Mouse (Mus musculus): ENCODE data around the gene Ndufs7.

Ndufs7 gene

GRCm38 (mm10) chr10:80262169-80262568 lies 13.2 kb downstream of the Ndufs7 start:
- DNase-seq (ENCODE audit: low spot score in 2 of 2), result no peak

GRCm38 (mm10) chr10:80262776-80263365 lies 13.9 kb downstream of the Ndufs7 start:
- no peak for DNase-seq (ENCODE audit: low spot score in 2 of 2)

GRCm38 (mm10) chr10:80264341-80265148 lies 15.6 kb downstream of the Ndufs7 start:
- DNase-seq (ENCODE audit: low spot score in 2 of 2), result peak; percentile 98 to 99

GRCm38 (mm10) chr10:80265149-80265486 lies 16.2 kb downstream of the Ndufs7 start:
- no peak for DNase-seq (ENCODE audit: low spot score in 2 of 2)

- no peak for DNase-seq (ENCODE audit: low spot score in 2 of 2)
Measured at GRCm38 (mm10) chr10:80270099-80270498, 21.2 kb downstream of the Ndufs7 start.

- no peak for DNase-seq (ENCODE audit: low spot score in 2 of 2)
Measured at GRCm38 (mm10) chr10:80270734-80271181, 21.8 kb downstream of the Ndufs7 start.

GRCm38 (mm10) chr10:80271186-80271843 lies 22.4 kb downstream of the Ndufs7 start:
- DNase-seq (ENCODE audit: low spot score in 2 of 2), result no peak

GRCm38 (mm10) chr10:80271870-80272585 lies 23.1 kb downstream of the Ndufs7 start:
- no peak for DNase-seq (ENCODE audit: low spot score in 2 of 2)

- DNase-seq (ENCODE audit: low spot score in 2 of 2), result no peak
Measured at GRCm38 (mm10) chr10:80273847-80274246, 24.9 kb downstream of the Ndufs7 start.

- DNase-seq (ENCODE audit: low spot score in 2 of 2), result no peak
Measured at GRCm38 (mm10) chr10:80276238-80276637, 27.3 kb downstream of the Ndufs7 start.

- no peak for DNase-seq (ENCODE audit: low spot score in 2 of 2)
Measured at GRCm38 (mm10) chr10:80278390-80278789, 29.5 kb downstream of the Ndufs7 start.

- DNase-seq (ENCODE audit: low spot score in 2 of 2), result no peak
Measured at GRCm38 (mm10) chr10:80279273-80279672, 30.4 kb downstream of the Ndufs7 start.

GRCm38 (mm10) chr10:80281304-80281703 lies 32.4 kb downstream of the Ndufs7 start:
- DNase-seq (ENCODE audit: low spot score in 2 of 2), result no peak

GRCm38 (mm10) chr10:80281921-80282371 lies 33.0 kb downstream of the Ndufs7 start:
- no peak for DNase-seq (ENCODE audit: low spot score in 2 of 2)

GRCm38 (mm10) chr10:80282481-80283441 lies 33.8 kb downstream of the Ndufs7 start:
- no peak for DNase-seq (ENCODE audit: low spot score in 2 of 2)

- no peak for DNase-seq (ENCODE audit: low spot score in 2 of 2)
Measured at GRCm38 (mm10) chr10:80285222-80286070, 36.5 kb downstream of the Ndufs7 start.

- DNase-seq (ENCODE audit: low spot score in 2 of 2), result no peak
Measured at GRCm38 (mm10) chr10:80288097-80288496, 39.2 kb downstream of the Ndufs7 start.

- no peak for DNase-seq (ENCODE audit: low spot score in 2 of 2)
Measured at GRCm38 (mm10) chr10:80288657-80289056, 39.7 kb downstream of the Ndufs7 start.

GRCm38 (mm10) chr10:80292251-80293146 lies 43.6 kb downstream of the Ndufs7 start, which contains the start of gene Rps15:
Gene Rps15 (plus strand): TSS chr10:80292453.
- DNase-seq (ENCODE audit: low spot score in 2 of 2), result peak; percentile 92 to 93

Measured in right cerebral cortex, adult 2 months (tissue).